Mouse (Mus musculus) stomach, postnatal 0 days (tissue): ENCODE measurements around the gene Samd5.

Experiments used
- CTCF ChIP-seq: IDR thresholded peaks from 2 replicates; pipeline ENCODE4 v1.5.1; 2016; ENCODE audit warnings: antibody characterized with exemption, low read depth, mild to moderate bottlenecking, moderate library complexity
- EP300 ChIP-seq: optimal IDR thresholded peaks from 2 replicates; pipeline ENCODE3; 2016; ENCODE audit warnings: antibody characterized with exemption

DNA sequence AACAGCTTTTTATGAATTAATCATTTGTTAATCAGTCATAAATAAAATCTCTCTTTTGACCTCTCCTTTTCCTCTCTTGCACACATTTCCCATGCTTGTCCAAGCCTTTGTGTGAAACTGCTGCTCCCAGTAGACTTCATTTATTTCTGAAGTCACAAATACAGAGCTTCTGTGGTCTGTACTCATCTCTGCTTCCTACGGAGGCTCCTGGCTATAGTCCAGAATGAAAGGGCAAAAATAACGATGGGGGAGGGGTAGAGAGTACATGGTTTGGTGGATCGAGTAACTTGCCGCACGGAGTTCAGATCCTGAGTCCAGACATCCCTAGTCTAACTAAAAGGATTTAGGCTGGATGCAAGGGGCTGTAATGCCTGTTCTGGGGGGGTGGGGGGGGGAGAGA lies 3.1 kb upstream of the Samd5 start:
- TF ChIP-seq CTCF (no peak), EP300 (no peak)
